ENCODE assay signal across 8 mouse cellular contexts in the genomic region with DNA sequence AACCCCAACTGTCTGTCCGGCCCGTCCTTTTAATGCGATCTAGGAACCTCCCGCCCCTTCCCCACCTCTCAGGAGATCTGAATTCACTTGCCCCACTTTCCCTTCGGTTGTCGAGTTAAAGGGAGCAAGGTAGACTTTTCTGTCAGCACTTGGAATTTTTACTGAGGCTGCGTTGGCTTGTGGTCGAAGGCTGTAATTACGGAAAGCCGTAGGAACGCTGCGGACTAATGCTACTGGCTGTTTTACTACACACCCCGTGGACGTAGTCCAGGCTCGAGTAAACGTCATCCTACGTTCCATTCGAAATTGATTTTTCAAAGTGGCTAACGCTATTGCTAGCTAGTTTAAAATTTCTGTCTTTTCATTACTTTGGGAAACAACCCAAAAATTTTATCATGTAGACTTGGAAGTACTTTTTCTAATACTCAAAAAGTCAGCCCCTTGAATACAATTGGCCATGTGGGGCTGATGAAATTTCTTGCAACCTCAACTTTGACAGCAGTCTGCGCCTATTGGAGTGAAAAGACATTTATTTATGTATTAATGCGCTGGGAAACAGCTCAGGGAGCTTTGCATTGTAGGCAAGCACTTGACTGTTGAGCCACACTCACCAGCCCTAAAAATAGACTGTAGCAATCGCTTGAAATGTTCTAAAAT. TPM values are rescaled to one million over a fixed set of nuclear protein-coding genes. Genes with fewer than 3 reads are reported as not detected.
DNase-seq lines count a peak whose midpoint lies in the region; ATAC-seq and TF ChIP-seq lines count a peak whose summit lies in the region.

No protein-coding gene starts in this region.

- peak overlapping the region; percentile 86 for H3K4me2 ChIP-seq in heart, embryonic 16.5 days (ENCODE audit: low read depth, low read length)
- peak overlapping the region; percentile 96 for H3K4me2 ChIP-seq in liver, embryonic 14.5 days (ENCODE audit: low read depth)

- peak overlapping the region; percentile 95 for H3K27ac ChIP-seq in forebrain, embryonic 10.5 days
- H3K27ac ChIP-seq in heart, embryonic 16.5 days (ENCODE audit: low read length), result peak overlapping the region; percentile 95
- peak overlapping the region; percentile 91 for H3K27ac ChIP-seq in liver, embryonic 14.5 days

- DNase-seq in Patski (ENCODE audit: low read depth, low spot score), result no peak
- peak; percentile 24 for DNase-seq in c-Kit-negative CD71-positive TER-119-positive erythroid progenitor cells, embryonic 14.5 days (ENCODE audit: low read depth, low spot score)
- peak; percentile 47 for DNase-seq in forebrain, embryonic 10.5 days (ENCODE audit: extremely low spot score, low spot score)
- peak; percentile 67 for DNase-seq in kidney, postnatal 10 days
- DNase-seq in liver, embryonic 14.5 days (ENCODE audit: low read depth in 3 of 3, low spot score in 3 of 3), result peak; percentile 42 to 57 (median 54)
- peak; percentile 62 for DNase-seq in neural tube, embryonic 10.5 days (ENCODE audit: extremely low spot score, low spot score)
- no peak for DNase-seq in spleen, adult 18-20 months

- H3K4me3 ChIP-seq in forebrain, embryonic 10.5 days, result peak overlapping the region; percentile 99
- H3K4me3 ChIP-seq in heart, embryonic 16.5 days (ENCODE audit: low read length), result peak overlapping the region; percentile 98
- H3K4me3 ChIP-seq in liver, embryonic 14.5 days (ENCODE audit: insufficient read depth in 1 of 2, low read depth in 2 of 2, low read length in 2 of 2), result peak overlapping the region; percentile 79 to 95

- no peak for TF ChIP-seq EP300 in liver, embryonic 14.5 days (IDR thresholded peaks at IDR 0.05; ENCODE audit: low read depth)

- no peak for TF ChIP-seq CTCF in Patski (IDR thresholded peaks at IDR 0.05)
- TF ChIP-seq CTCF in liver, embryonic 14.5 days (IDR thresholded peaks at IDR 0.05; ENCODE audit: low read depth), result 0 out of 2 replicates have a peak, but pooled peaks have one; percentile 13

- POLR2A ChIA-PET in Patski (lab: Charles Lee), result no interaction called here

- no peaks in the 10 kb centered on the region for H3K27me3 ChIP-seq in Patski
- no peaks in the 10 kb centered on the region for H3K27me3 ChIP-seq in forebrain, embryonic 10.5 days (ENCODE audit: poor library complexity, severe bottlenecking)
- H3K27me3 ChIP-seq in heart, embryonic 16.5 days (ENCODE audit: control insufficient read depth, insufficient read depth, low read length), result no peaks in the 10 kb centered on the region
- no peaks in the 10 kb centered on the region for H3K27me3 ChIP-seq in liver, embryonic 14.5 days (ENCODE audit: control insufficient read depth, insufficient read depth, low read length)

- WGBS in forebrain, embryonic 10.5 days, result 6% methylated on average over 22 of the region's 22 CpGs
- WGBS in heart, embryonic 16.5 days, result under 1% methylated on average over 22 of the region's 22 CpGs
- WGBS in liver, embryonic 14.5 days (ENCODE audit: insufficient replicate concordance), result 2% methylated on average over 22 of the region's 22 CpGs

- ATAC-seq in Patski, result peak; percentile 74
- ATAC-seq in heart, embryonic 16.5 days (replicated peaks; ENCODE audit: extremely low read depth, insufficient read depth, low FRiP score), result peak; percentile 42; the same call in 1 of the 2 replicates
- ATAC-seq in liver, embryonic 14.5 days (ENCODE audit: insufficient read depth), result peak; percentile 45

- peaks cover 23% of the 10 kb centered on the region for H3K36me3 ChIP-seq in forebrain, embryonic 10.5 days (replicated peaks)
- H3K36me3 ChIP-seq in heart, embryonic 16.5 days (ENCODE audit: control insufficient read depth, insufficient read depth), result 0 out of 2 replicates have a peak, but pooled peaks cover 3% of the 10 kb centered on the region
- H3K36me3 ChIP-seq in liver, embryonic 14.5 days (replicated peaks; ENCODE audit: control insufficient read depth, insufficient read depth, low read depth), result peaks cover 8% of the 10 kb centered on the region

- CTCF ChIA-PET in Patski (lab: Charles Lee), result no interaction called here

- no peaks in the 10 kb centered on the region for H3K9me3 ChIP-seq in forebrain, embryonic 10.5 days
- no peaks in the 10 kb centered on the region for H3K9me3 ChIP-seq in heart, embryonic 16.5 days (replicated peaks; ENCODE audit: control insufficient read depth, low read length)
- H3K9me3 ChIP-seq in liver, embryonic 14.5 days (ENCODE audit: control insufficient read depth, low read length), result no peaks in the 10 kb centered on the region

- peaks cover 28% of the 10 kb centered on the region for H3K4me1 ChIP-seq in forebrain, embryonic 10.5 days
- peaks cover 21% of the 10 kb centered on the region for H3K4me1 ChIP-seq in heart, embryonic 16.5 days (ENCODE audit: control insufficient read depth, insufficient read depth, low read length)
- peaks cover 10 to 21% of the 10 kb centered on the region in 2 experiments for H3K4me1 ChIP-seq in liver, embryonic 14.5 days (replicated peaks; ENCODE audit: control insufficient read depth in 2 of 2, insufficient read depth in 2 of 2, low read length in 1 of 2)

- H3K9ac ChIP-seq in heart, embryonic 16.5 days (ENCODE audit: low read length), result peak overlapping the region; percentile 94
- peak overlapping the region; percentile 97 for H3K9ac ChIP-seq in liver, embryonic 14.5 days (replicated peaks)

- in situ Hi-C loops in Patski (cut with MboI; ENCODE audit: low pct_unique_long_range_greater_than_20kb), result no loop called here

RNA-seq across cellular contexts. Expression of a gene that starts 0.8 kb away (rescaled TPM):
- 153 TPM for polyA plus RNA-seq in Patski (2021)
- polyA plus RNA-seq in forebrain, embryonic 10.5 days (2016; fragmentation: Nextera tagmentation; extraction: Ambion mirVana), result 165 and 166 TPM in 2 replicates
- 95.8 and 104 TPM in 2 replicates for polyA plus RNA-seq in heart, embryonic 16.5 days (2015; fragmentation: Nextera tagmentation; extraction: Ambion mirVana)
- polyA plus RNA-seq in liver, embryonic 14.5 days (2012; rRNA removed), result 12.2 and 22.9 TPM in 2 replicates
- polyA plus RNA-seq in liver, embryonic 14.5 days (2014; fragmentation: Nextera tagmentation; extraction: Ambion mirVana), result 79.1 and 83.7 TPM in 2 replicates

RNA-seq across cellular contexts. Expression of a gene that starts 31.7 kb away (rescaled TPM):
- polyA plus RNA-seq in Patski (2021), result 72.8 TPM
- 33.6 and 36.2 TPM in 2 replicates for polyA plus RNA-seq in forebrain, embryonic 10.5 days (2016; fragmentation: Nextera tagmentation; extraction: Ambion mirVana)
- 26.9 and 33.6 TPM in 2 replicates for polyA plus RNA-seq in heart, embryonic 16.5 days (2015; fragmentation: Nextera tagmentation; extraction: Ambion mirVana)
- polyA plus RNA-seq in liver, embryonic 14.5 days (2012; rRNA removed), result 9.1 and 11.3 TPM in 2 replicates
- polyA plus RNA-seq in liver, embryonic 14.5 days (2014; fragmentation: Nextera tagmentation; extraction: Ambion mirVana), result 4.4 and 5.4 TPM in 2 replicates

RNA-seq across cellular contexts. Expression of a gene that starts 34.5 kb away (rescaled TPM):
- polyA plus RNA-seq in Patski (2021), result 64.7 TPM
- 27.7 and 30.6 TPM in 2 replicates for polyA plus RNA-seq in forebrain, embryonic 10.5 days (2016; fragmentation: Nextera tagmentation; extraction: Ambion mirVana)
- polyA plus RNA-seq in heart, embryonic 16.5 days (2015; fragmentation: Nextera tagmentation; extraction: Ambion mirVana), result 40.5 and 42.6 TPM in 2 replicates
- polyA plus RNA-seq in liver, embryonic 14.5 days (2012; rRNA removed), result 12.3 and 17.6 TPM in 2 replicates
- polyA plus RNA-seq in liver, embryonic 14.5 days (2014; fragmentation: Nextera tagmentation; extraction: Ambion mirVana), result 19.1 and 21.9 TPM in 2 replicates

Comparison
In these comparisons a context has a peak if more than half of its experiments do, and no peak if none do; other contexts are left out.
1. DNase-seq: peak in c-Kit-negative CD71-positive TER-119-positive erythroid progenitor cells, embryonic 14.5 days (single experiment), forebrain, embryonic 10.5 days (single experiment), kidney, postnatal 10 days (single experiment), liver, embryonic 14.5 days (3 of 3) and neural tube, embryonic 10.5 days (single experiment); none in Patski (single experiment) and spleen, adult 18-20 months (0 of 2).
2. Peak in every context shown above with its lines, with median percentiles within 50 percentile points of each other: ATAC-seq, H3K27ac ChIP-seq and H3K4me3 ChIP-seq.